Mouse (Mus musculus) megakaryocyte, embryonic 14.5 days (primary cell): ENCODE results near the gene Sult5a1.

Source experiments
- FLI1 ChIP-seq: IDR thresholded peaks from 2 replicates; pipeline ENCODE4 v1.6.1; 2012; ENCODE audit warnings: low read length, inconsistent platforms, mixed read lengths
- GATA1 ChIP-seq: IDR thresholded peaks from 3 replicates; pipeline ENCODE4 v1.6.1; 2012; ENCODE audit warnings: mixed read lengths, low read length, inconsistent platforms, borderline replicate concordance

DNA sequence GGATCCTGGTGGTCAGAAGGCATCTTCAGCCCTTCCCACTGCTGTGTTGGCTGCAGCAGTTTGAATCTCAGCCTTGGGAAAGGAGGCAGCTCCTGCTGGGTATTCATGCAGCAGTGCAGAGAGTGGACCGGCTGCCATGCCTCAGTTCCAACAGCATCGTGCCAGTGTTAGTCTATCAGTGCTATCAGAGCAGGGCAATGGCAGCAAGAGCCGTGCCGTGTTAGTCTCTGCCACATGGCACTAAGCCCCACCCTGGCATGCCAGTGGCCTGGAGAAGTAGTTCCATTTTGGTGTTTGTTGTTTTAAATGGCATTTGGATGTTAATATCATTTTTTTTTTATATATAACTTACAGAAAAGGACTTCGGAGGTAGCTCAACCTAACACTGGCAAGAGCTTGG, 49.2 kb downstream of the Sult5a1 start:
- no peak for TF ChIP-seq FLI1
- TF ChIP-seq GATA1, result no peak
